Mouse (Mus musculus): ENCODE measurements at regions not wholly inside any gene's neighbourhood (a gene's known extent, or its start where the extent isn't known, plus 50 kb on each side); places are given as distances from the start of the nearest gene placed in this dataset.

GRCm38 (mm10) chr10:37335148-37335547 lies 196.4 kb upstream of the Marcks start:
- DNase-seq (ENCODE audit: extremely low spot score, low spot score): no peak

- no peak for DNase-seq (ENCODE audit: extremely low spot score, low spot score)
Observed at GRCm38 (mm10) chr10:37326168-37326534, 187.4 kb upstream of the Marcks start.

GRCm38 (mm10) chr10:37325514-37326167 lies 186.9 kb upstream of the Marcks start:
- no peak for DNase-seq (ENCODE audit: extremely low spot score, low spot score)

- DNase-seq (ENCODE audit: extremely low spot score, low spot score): no peak
Observed at GRCm38 (mm10) chr10:37323689-37324088, 185.0 kb upstream of the Marcks start.

GRCm38 (mm10) chr10:37322809-37323208 lies 184.1 kb upstream of the Marcks start:
- DNase-seq (ENCODE audit: extremely low spot score, low spot score): no peak

GRCm38 (mm10) chr10:37322310-37322709 lies 183.6 kb upstream of the Marcks start:
- no peak for DNase-seq (ENCODE audit: extremely low spot score, low spot score)

GRCm38 (mm10) chr10:37321171-37321570 lies 182.5 kb upstream of the Marcks start:
- no peak for DNase-seq (ENCODE audit: extremely low spot score, low spot score)

GRCm38 (mm10) chr10:37319746-37320430 lies 181.2 kb upstream of the Marcks start:
- DNase-seq (ENCODE audit: extremely low spot score, low spot score): no peak

GRCm38 (mm10) chr10:37316701-37317100 lies 178.0 kb upstream of the Marcks start:
- DNase-seq (ENCODE audit: extremely low spot score, low spot score): no peak

GRCm38 (mm10) chr10:37315804-37316203 lies 177.1 kb upstream of the Marcks start:
- no peak for DNase-seq (ENCODE audit: extremely low spot score, low spot score)

GRCm38 (mm10) chr10:37314746-37315430 lies 176.2 kb upstream of the Marcks start:
- DNase-seq (ENCODE audit: extremely low spot score, low spot score): no peak

- no peak for DNase-seq (ENCODE audit: extremely low spot score, low spot score)
Observed at GRCm38 (mm10) chr10:37313461-37313860, 174.7 kb upstream of the Marcks start.

GRCm38 (mm10) chr10:37310266-37310945 lies 171.7 kb upstream of the Marcks start:
- DNase-seq (ENCODE audit: extremely low spot score, low spot score): no peak

- DNase-seq (ENCODE audit: extremely low spot score, low spot score): no peak
Observed at GRCm38 (mm10) chr10:37304656-37305055, 165.9 kb upstream of the Marcks start.

GRCm38 (mm10) chr10:37300181-37300889 lies 161.6 kb upstream of the Marcks start:
- no peak for DNase-seq (ENCODE audit: extremely low spot score, low spot score)

- no peak for DNase-seq (ENCODE audit: extremely low spot score, low spot score)
Observed at GRCm38 (mm10) chr10:37298689-37299421, 160.1 kb upstream of the Marcks start.

- DNase-seq (ENCODE audit: extremely low spot score, low spot score): no peak
Observed at GRCm38 (mm10) chr10:37294231-37294630, 155.5 kb upstream of the Marcks start.

GRCm38 (mm10) chr10:37293292-37293691 lies 154.6 kb upstream of the Marcks start:
- DNase-seq (ENCODE audit: extremely low spot score, low spot score): no peak

- DNase-seq (ENCODE audit: extremely low spot score, low spot score): no peak
Observed at GRCm38 (mm10) chr10:37291639-37292495, 153.1 kb upstream of the Marcks start.
